Mouse (Mus musculus) monocyte, adult 5-6 weeks (primary cell): ENCODE results near the gene Terb2. TPM values are rescaled to one million over a fixed set of nuclear protein-coding genes. Genes with fewer than 3 reads are reported as not detected.

Experiments
- ATAC-seq: fragments of 153-309, 156-312 bp; replicated peaks from 2 replicates; pipeline ENCODE4 v1.8.0; 2017; ENCODE audit warnings: mild to moderate bottlenecking; ENCODE audit not compliant: low TSS enrichment, insufficient number of reproducible peaks, severe bottlenecking, poor library complexity, low FRiP score
- total RNA-seq: library from RNA; stranded (forward); fragments of 200-1000, 200-491, 200-594 nt; gene quantifications from 3 replicates; pipeline ENCODE4 v1.2.3, GENCODE M21; 2017

Gene Terb2
- total RNA-seq, result 1.0 TPM in 1 of 3 replicates, not detected in the others

DNA sequence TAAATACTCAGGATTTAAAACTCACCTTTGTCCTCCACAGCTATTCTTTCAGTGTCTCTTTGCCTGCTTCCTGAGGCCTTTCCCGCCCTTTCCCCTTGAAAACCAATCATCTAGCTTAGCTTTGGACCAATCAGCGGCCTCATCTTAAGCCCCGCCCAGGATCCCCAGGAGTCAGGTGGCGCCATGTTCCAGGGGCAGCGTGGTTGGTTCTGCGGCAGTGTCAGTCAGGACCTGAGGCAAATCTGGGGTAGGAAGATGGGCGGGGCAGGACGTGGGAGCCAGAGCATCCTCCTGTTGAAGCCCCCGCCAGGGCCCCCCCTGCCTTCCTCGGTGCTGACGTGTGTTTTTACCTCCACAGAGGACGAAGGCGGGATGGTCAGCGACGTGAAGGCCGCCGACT lies at the start of gene Terb2, which contains the start of gene Patl2:
Terb2 (plus strand) TSS at position 167 of the 400 bp plus-strand sequence.
Patl2 (minus strand) TSS at position 84 of the 400 bp plus-strand sequence.
- ATAC-seq, result no peak

DNA sequence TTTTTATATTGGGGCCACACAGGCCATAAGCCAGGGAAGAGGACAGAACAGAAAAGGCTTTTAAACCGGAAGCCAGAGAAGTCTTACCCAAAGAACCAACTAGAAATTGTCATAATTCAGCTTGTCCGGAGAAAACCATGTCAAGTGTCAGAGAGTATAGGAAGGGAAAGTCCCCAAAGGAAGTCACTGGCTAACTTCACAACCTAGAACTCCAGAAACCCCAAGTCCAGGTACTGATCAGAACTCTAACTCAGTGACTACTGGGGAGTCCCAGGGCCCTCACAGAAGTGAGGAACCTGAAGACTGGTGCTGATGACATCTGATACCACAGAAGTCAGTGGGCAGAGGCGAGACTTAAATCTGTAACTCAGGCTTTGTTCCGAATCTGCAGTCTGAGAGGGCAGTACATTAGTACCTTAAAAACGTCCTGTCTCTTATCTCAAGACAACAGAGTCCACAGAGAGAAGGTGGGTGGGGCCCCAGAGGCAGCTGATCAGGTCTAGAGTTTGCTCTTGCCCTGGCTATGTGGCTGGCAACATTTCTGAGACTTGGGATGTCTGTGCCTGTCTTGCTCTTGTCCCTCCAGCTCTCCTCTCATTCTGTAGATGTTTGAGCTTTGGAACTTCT lies 48.1 kb upstream of the Terb2 start:
- ATAC-seq, result no peak; the same call in 1 of the 2 replicates

DNA sequence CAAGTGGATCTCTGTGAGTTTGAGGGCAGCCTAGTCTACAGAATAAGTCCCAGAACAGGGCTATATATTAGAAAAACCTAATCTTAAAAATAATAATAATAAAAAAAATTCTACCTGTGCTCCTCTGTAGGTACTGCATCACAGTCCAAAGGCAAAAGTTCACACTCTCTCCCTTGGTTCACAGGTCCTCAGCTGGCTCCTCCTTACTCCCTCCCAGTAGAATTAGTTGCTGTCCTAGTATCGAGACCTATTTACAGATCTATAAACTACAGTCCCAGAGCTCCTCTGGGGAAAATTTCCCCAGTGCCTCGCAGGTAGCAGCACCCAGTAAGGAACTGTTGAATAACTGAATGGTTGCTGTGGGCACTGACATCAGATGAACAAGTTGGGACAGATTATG lies 45.3 kb upstream of the Terb2 start:
- ATAC-seq, result no peak

DNA sequence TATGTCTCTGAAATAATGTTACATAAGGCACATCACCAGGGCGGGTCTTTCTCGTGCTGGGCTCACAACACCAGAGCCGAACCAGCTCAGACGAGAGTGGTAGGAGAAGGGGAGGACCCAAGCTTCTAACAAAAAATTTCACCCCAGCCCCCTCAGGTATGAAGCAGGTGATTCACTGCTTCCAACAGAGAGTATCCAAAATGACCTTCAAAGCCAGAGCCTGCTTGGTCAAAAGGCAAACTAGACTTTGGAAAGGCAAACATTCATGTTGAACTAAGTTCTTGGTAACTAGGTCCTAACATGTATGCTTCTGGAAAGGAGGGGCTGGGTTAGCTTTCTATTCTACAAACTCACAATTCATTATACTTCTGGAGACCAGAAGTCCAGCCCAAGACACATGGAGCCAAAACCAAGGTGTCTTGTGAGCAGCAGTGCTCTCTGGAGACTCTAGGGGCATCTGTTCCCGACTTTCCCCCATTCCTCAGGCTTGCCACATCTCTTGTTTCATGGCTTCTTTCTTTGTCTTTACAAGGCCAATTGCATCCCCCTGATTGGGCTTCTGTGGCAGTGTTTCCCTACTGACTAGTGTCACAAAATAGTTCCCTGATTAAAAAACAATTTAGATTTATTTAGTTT lies 44.6 kb upstream of the Terb2 start:
- ATAC-seq, result no peak

DNA sequence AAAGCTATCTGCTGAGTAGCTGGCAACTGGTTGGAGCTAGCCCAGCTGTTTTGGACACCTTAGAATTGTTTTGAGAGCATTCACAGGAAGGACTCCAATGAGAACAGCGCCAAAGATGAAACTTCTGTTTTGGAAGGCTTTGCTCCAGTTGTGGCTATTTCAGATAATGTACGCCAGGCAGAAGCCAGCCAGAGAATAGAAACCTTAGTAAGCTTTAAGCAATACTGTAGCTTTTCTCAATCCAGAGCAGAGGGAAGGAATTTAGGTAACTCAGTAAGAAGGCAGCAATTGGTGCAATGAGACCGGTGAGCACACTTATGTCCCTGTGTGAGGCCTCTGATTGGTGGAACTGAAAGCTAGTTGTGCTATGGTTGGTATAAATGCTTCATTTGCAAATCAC lies 43.0 kb upstream of the Terb2 start:
- no peak for ATAC-seq

DNA sequence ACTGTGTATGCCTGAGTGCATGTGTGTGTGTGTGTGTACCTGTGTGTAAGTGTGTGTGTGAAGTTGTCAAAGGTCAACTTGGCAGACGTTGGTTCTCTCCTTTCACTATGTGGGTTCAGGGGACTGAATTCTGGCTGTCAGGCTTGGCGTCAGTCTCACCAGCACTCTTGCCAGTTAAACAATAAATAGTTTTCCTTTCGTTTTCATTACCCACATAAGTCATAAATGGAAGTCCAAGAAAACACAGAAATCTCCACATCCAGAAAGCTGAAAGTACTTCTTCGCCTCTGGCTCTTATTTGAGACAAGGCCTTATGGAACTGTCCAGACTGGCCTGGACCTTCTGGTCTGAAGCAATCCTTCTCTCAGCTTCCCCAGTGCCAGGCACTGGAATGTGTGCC lies 40.3 kb upstream of the Terb2 start:
- ATAC-seq, result no peak

DNA sequence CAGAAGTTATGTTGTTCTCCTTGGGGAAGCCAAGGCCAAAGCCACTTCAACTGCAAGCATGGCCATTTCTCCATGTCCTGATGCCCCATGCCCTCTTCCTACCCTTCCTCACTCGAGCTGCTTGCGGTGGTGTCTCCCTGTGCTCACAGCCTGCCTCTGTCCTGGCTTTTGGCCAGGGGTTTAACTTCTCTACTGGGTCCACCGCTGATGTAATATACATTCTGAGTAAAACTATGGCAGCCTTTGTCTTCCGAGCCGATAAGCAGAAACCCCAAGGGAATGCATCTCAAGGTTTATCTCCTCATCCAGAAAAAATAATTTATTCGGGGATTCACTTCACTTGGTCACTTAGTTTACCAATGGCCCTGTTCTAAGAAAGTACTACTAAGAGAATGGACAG lies 39.4 kb upstream of the Terb2 start:
- peak; percentile 36 for ATAC-seq

DNA sequence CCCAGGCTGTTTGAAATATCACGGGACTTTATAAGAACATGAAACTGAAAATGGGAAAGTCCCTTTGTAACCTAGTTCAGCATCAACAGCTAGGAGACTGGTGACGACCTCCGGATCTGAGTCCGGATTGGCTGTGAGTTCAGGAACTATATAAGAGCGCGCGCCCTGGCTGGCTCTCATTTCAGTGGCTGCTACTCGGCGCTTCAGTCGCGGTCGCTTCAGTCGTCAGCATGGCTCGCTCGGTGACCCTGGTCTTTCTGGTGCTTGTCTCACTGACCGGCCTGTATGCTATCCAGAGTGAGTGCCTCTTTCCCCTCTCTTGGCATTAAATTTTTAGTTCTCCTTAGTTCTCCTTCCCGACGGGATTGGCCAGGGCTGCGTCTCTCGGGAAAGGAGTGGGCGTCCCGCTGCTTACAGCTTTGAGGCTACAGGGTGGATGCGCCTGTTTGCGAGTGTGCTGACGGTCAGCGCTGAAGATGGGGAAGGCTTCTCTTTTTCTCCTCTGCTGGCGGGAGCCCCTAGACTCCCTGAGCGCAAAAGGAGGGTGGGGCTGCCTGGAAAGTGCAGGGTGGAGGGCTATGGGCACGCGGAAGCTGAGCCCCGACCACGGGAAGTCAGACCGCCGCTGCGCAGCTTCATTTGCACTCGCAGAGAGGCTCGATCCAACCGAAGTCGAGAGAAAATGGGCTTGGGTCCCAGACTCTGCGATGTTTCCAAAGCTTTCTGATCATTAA lies 38.4 kb upstream of the Terb2 start, which contains the start of gene B2m:
B2m (plus strand) TSS at position 179 of the 734 bp plus-strand sequence.
- peak; percentile 89 for ATAC-seq

DNA sequence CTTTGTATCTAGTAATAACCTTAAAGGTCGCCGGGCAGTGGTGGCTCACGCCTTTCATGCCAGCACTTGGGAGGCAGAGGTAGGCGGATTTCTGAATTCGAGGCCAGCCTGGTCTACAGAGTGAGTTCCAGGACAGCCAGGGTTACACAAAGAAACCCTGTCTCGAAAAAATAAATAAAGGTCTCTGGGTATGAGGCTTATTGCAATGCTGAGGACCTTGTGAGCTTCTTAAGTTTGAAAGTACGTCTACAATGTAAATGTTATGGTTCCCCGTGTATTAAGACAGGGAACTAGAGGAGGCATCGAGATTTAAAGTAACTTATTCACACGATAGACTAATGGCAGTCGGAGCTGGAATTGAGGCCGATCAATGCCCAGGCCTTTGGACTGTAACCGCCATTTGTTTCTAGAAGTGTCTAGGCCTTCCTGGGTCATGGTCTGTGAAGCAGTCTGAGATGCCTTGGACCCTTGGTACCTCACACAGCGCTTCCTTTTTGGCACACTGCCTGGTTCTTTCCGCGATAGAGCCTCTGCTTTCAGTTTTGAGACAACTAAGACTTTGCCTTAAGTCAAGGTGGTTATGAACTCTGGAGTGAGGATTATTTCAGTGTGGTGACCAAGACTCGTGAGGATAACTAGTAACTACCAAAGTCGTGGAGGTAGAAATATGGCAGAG lies 37.7 kb upstream of the Terb2 start:
- ATAC-seq, result peak; percentile 24

DNA sequence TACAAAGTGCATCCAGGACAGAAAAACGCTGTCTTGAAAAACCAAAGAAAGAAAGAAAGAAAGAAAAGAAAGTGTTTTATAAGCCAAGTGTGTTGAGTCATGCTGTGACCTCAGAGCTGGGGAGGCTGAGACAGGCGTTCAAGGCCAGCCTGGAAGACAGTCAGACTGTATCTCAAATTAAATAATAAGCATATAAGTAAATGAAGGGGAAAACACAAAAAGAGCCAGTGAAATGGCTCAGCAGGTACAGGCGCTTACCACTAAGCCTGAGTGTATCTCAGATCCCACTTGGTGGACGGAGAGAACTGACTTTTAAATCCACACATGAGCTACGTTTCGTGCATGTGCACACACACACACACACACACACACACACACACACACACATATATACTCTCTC lies 36.8 kb upstream of the Terb2 start:
- ATAC-seq, result no peak

DNA sequence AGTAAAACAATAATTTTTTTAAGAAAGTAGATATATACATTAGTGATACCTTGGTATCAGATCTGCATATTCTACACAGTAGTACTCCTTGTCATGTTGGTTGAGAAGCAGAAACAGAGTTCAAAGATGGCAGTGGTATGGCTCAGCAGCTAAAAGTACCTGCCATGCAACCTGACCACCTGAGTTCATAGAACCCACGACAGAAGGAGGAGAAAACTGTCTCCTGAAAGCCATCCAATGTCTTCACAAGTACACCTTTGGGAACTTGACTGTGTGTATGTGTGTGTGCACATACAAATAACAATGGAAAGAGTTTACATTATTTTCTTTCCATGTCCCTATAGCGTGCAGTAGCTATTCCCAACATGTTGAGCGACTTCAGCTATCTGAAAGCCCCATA lies 36.4 kb upstream of the Terb2 start:
- ATAC-seq, result no peak

DNA sequence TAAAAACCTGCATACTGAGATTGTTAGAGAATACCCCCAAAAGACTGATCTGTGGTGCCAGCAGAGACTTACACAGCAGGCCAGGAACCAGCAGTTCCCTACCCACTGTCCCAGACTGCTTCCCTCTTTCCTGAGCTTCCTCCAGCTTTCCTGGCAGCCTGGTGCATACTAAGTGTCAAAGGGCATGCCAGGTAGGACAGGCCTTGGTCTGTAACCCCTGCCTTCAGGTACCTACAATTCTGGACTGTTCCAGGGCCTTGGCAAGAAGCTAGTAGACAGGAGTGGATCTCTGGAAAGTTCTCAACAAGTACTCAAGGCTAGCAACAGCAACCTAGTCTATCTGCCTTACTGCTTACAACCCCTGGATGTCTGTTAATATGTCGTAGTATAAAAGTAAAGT lies 34.9 kb upstream of the Terb2 start:
- ATAC-seq, result no peak

DNA sequence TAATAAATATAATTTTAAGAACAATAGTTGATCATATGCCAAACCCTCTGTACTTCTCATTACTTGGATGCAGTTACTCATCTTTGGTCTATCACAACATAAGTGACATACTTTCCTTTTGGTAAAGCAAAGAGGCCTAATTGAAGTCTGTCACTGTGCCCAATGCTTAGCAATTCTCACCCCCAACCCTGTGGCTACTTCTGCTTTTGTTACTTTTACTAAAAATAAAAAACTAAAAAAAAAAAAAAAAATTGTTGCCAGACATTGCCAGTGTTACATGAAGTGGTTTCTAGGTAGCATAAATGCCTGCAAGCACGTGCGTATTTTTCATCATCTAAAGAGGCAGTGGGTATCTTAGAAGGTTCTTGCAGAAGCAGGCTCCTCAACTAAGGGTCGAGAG lies 33.2 kb upstream of the Terb2 start:
- no peak for ATAC-seq

DNA sequence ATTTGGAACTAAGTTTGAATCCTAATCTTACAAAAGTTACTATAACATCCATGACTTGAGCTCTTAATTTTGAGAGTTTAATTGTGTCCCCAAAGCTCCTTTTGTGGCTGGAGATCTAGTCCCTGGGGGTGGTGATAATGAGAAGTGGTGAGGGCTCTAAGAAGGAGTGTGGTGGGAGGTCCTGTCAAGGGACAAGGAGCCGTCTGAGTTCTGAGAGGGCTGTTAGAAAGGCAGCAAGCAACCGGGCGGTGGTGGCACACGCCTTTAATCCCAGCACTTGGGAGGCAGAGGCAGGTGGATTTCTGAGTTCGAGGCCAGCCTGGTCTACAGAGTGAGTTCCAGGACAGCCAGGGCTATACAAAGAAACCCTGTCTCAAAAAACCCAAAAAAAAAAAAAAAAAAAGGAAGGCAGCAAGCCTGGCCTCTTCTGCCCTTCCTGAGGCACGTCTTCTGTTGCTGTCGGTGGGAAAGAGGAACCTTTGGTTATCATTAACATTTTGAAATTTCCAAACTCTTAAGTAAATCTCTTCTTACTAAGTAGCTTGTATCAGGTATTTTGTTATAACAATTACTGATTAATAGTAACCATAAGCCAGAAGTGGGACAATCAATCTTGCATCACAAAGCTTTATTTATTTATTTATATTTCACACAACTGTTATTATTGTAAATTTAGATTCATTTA lies 32.2 kb upstream of the Terb2 start:
- no peak for ATAC-seq

DNA sequence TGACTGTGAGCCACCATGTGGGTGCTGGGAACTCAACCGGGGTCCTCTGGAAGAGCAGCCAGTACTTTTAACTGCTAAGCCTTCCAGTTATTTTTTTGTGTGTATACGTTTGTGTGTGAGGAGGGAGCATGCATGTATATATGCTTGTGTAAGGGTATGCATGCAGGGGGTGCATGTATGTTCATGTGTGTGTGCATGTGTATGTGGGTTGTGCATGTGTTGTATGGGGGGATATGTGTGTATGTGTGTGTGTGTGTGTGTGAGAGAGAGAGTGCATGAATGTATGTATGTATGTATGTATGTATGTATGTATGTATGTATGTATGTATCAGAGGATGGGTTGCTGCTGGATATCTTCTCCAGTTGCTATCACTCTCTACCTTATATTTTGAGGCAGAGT lies 31.6 kb upstream of the Terb2 start:
- no peak for ATAC-seq

DNA sequence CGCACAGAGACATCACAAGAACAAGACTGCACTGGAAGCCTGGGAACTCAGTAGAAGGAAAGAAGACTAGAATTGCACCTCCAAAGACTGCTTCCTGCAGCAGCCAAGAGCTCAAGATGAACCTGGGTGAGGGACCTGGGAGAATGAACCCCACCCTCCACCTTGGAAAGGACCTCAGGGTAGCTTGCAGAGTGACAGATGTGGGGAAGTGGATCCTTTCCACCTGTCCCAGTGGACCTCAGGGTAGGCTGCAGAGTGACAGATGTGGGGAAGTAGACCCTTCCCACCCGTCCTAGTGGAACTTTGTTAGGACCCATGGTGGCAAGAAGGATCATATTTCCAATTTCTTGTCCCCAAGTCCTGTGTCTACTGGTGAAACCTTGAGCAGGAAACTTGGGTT lies 30.8 kb upstream of the Terb2 start:
- no peak for ATAC-seq

DNA sequence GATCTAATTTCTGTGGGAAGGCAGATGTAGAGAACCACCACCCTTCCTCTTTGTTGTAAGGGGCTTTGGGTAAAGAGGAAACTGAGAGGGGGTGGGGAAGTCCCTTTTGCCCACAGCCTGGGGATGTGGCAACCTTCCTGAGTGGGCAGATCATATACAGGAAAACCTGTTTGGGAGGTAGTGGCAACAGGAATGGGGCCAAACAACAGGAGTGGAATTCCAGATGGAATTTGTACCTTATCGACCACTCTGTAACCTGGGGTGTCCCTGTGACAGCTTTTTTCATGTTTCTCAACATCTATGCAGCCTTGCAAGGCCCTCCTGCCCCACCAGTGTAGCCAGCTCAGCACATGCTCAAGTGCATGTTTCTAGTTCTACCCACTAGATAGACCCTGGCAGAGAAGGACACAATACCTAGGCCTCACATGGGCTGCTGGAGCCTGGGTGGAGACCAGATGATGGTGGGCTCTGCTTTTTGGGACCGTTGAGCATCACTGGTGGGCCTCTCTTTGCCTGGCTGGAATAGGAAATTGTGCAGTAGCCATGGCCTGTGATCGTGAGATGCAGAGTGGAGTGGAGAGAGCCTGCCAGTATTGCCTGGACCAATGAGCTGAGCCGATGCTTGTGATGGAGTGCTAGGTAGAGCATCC lies 29.9 kb upstream of the Terb2 start:
- peak; percentile 60 for ATAC-seq

DNA sequence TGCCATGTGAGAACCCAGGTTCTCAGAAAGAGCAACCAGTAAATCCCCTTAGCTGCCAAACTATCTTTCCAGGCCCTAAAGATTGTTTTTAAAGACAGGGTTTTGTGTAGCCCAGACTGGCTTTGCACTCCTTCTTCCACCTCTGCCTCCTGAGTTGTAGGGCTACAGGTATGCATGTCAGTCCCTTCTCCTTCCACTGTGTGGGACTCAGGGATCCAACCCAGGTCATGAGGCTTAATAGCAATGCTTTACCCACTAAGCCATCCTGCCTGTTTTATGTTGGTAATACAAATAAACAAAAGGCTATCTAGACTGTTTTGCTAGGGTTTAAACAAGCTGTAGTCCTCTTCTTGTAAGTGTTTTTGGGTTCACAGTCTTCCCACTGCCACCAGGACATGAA lies 28.5 kb upstream of the Terb2 start:
- ATAC-seq, result no peak
